Mouse (Mus musculus): ENCODE measurements around the gene Rcc1. TPM values are rescaled to one million over a fixed set of nuclear protein-coding genes. Genes with fewer than 3 reads are reported as not detected.

Gene Rcc1
- total and polyA plus RNA-seq, 2 experiments from 2014 or later: 18.6 to 20.6 TPM

DNA sequence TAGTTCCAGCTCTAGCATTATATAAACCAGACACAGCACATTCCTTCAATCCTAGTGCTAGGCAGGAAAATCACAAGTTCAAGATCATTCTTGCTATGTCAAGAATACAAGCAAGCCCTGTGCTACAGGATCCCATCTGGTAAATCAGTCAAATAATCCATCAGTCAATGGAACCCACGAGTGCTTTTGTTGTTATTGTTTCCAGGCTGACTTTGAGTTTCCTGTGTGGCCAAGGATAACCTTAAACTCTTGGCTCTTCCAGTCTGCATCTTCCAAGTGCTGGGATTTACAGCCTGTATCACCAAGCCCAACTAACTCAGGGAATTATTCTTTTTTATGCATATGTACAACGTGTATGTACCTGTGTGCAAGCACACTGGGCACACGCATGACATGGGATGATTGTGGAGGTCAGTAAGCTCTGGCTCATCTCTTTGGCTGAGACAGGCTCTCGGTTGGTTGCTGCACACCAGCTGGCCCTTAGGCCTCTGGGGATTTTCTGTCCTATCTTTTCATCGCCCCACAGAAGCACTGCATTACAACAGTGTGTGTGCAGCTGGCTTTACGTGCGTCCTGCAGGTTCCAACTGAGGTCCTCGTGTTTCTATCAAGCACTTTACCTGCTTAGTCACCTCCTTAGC, 32.5 kb upstream of the Rcc1 start:
- no peak overlapping the region for H3K9ac ChIP-seq (replicated peaks; ENCODE audit: low read depth, low read length)
- no peak for DNase-seq (ENCODE audit: low spot score)
- no peak overlapping the region for H3K4me3 ChIP-seq (ENCODE audit: low read depth, low read length)
- H3K4me1 ChIP-seq (ENCODE audit: control insufficient read depth, insufficient read depth): peaks cover 4% of the 10 kb centered on the region; the same call in 1 of the 2 replicates
- TF ChIP-seq CTCF (IDR thresholded peaks at IDR 0.05; ENCODE audit: low read depth): no peak
- TF ChIP-seq EP300 (IDR thresholded peaks at IDR 0.05; ENCODE audit: low read depth): no peak
- H3K27ac ChIP-seq (ENCODE audit: low read depth): peak overlapping the region; percentile 4; the same call in 1 of the 2 replicates
- H3K4me2 ChIP-seq (ENCODE audit: low read depth, low read length): no peak overlapping the region
- H3K36me3 ChIP-seq (replicated peaks; ENCODE audit: control insufficient read depth, insufficient read depth, low read length): peaks cover 8% of the 10 kb centered on the region; the same call in 1 of the 2 replicates
- ATAC-seq (ENCODE audit: insufficient read depth, low read depth): no peak
- H3K27me3 ChIP-seq (ENCODE audit: control insufficient read depth, insufficient read depth, low read length): no peaks in the 10 kb centered on the region
- 52% methylated on average over 8 of the region's 8 CpGs for WGBS
- no peaks in the 10 kb centered on the region for H3K9me3 ChIP-seq (replicated peaks; ENCODE audit: control insufficient read depth, low read length)

DNA sequence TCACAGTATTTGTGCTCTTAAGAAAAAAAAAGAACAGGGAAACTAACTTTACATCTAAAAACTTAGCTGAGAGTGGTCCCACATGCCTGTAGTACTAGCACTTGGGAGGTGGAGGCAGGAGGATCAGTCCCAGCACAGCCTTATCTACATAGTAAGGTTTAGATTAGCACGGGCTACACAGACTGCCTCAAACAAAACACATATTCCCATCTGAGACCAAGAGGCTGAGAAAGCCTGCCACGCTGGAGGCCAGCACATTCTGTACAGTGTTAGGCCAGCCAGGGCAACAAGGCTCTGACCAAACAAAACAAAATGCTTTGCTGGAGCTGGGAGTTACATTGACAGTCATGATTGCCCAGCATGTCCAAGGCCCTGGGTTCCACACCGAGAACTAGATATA, 30.1 kb upstream of the Rcc1 start:
- Histone ChIP-seq H3K36me3 (replicated peaks; ENCODE audit: control insufficient read depth, insufficient read depth, low read length) (peaks cover 8% of the 10 kb centered on the region; the same call in 1 of the 2 replicates), H3K9me3 (replicated peaks; ENCODE audit: control insufficient read depth, low read length) (no peaks in the 10 kb centered on the region), H3K4me1 (ENCODE audit: control insufficient read depth, insufficient read depth) (peaks cover 4% of the 10 kb centered on the region; the same call in 1 of the 2 replicates), H3K4me3 (ENCODE audit: low read depth, low read length) (no peak overlapping the region), H3K4me2 (ENCODE audit: low read depth, low read length) (no peak overlapping the region), H3K27ac (ENCODE audit: low read depth) (no peak overlapping the region), H3K27me3 (ENCODE audit: control insufficient read depth, insufficient read depth, low read length) (no peaks in the 10 kb centered on the region), H3K9ac (replicated peaks; ENCODE audit: low read depth, low read length) (no peak overlapping the region)
- 51% methylated on average over 3 of the region's 3 CpGs for WGBS
- DNase-seq (ENCODE audit: low spot score) (no peak), ATAC-seq (ENCODE audit: insufficient read depth, low read depth) (no peak)
- TF ChIP-seq EP300 (IDR thresholded peaks at IDR 0.05; ENCODE audit: low read depth) (no peak), CTCF (IDR thresholded peaks at IDR 0.05; ENCODE audit: low read depth) (no peak)

DNA sequence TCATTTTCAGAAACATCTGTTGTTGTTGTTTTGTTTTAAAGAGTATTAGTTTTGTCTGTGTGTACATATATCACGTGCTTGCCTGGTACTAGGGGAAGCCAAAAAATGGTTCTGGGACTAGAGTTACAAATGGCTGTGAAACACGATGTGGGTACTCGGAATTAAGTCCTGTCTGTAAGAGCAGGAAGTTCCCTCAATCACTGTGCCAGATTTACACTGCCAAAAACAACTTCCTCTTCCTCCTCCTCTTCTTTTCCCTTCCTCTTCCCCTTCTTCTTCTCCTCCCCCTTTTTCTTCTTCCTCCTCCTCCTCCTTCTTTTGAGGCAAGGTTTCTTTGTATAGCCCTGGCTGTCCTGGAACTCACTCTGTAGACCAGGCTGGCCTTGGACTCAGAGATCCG, 28.9 kb upstream of the Rcc1 start:
- WGBS: 71% methylated on average over 4 of the region's 4 CpGs
- ATAC-seq (ENCODE audit: insufficient read depth, low read depth): no peak
- H3K4me2 ChIP-seq (ENCODE audit: low read depth, low read length): no peak overlapping the region

DNA sequence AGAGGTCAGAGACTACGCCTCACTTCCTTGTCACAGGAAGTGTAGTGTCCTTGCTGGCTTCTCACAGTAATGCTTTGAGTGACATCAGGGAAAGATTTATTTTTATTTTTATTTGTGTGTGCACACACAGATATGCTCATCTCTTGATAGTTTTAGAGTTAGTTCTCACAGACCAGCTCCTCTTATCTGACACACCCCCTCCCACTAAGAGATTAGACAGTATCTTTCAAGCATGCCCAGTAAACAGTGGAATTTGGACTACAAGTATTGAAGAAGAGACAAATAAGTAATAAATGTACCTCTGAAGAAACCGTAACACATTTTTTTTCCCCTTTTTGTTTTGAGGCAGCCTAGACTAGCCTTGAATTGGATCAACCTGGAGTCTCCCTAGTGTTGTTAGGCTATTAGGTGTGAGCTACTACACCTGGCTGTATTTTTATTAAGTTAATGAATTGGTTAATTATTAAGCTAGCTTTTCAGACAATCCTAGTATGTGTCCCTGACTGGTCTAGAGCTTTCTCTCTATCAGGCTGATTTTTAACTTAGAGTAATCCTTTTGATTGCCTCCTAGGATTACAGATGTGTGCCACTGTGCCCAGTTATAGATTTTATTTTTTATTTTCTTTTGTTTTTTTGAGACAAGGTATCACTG, 27.7 kb upstream of the Rcc1 start:
- H3K36me3 ChIP-seq (replicated peaks; ENCODE audit: control insufficient read depth, insufficient read depth, low read length): peaks cover 23% of the 10 kb centered on the region
- H3K4me1 ChIP-seq (ENCODE audit: control insufficient read depth, insufficient read depth): no peaks in the 10 kb centered on the region; the same call in 1 of the 2 replicates
- H3K9me3 ChIP-seq (replicated peaks; ENCODE audit: control insufficient read depth, low read length): no peaks in the 10 kb centered on the region
- H3K27ac ChIP-seq (ENCODE audit: low read depth): no peak overlapping the region
- no peak overlapping the region for H3K9ac ChIP-seq (replicated peaks; ENCODE audit: low read depth, low read length)
- DNase-seq (ENCODE audit: low spot score): no peak
- no peaks in the 10 kb centered on the region for H3K27me3 ChIP-seq (ENCODE audit: control insufficient read depth, insufficient read depth, low read length)
- WGBS: 94% methylated on average over 2 of the region's 2 CpGs
- TF ChIP-seq EP300 (IDR thresholded peaks at IDR 0.05; ENCODE audit: low read depth) (no peak), CTCF (IDR thresholded peaks at IDR 0.05; ENCODE audit: low read depth) (no peak)
- ATAC-seq (ENCODE audit: insufficient read depth, low read depth): no peak
- no peak overlapping the region for H3K4me3 ChIP-seq (ENCODE audit: low read depth, low read length)
- no peak overlapping the region for H3K4me2 ChIP-seq (ENCODE audit: low read depth, low read length)

More for the DNA sequence above, 28.9 kb upstream of the Rcc1 start:
- peaks cover 4% of the 10 kb centered on the region; the same call in 1 of the 2 replicates for H3K4me1 ChIP-seq (ENCODE audit: control insufficient read depth, insufficient read depth)
- no peak overlapping the region for H3K9ac ChIP-seq (replicated peaks; ENCODE audit: low read depth, low read length)
- no peak for DNase-seq (ENCODE audit: low spot score)
- peaks cover 19% of the 10 kb centered on the region for H3K36me3 ChIP-seq (replicated peaks; ENCODE audit: control insufficient read depth, insufficient read depth, low read length)
- H3K4me3 ChIP-seq (ENCODE audit: low read depth, low read length): no peak overlapping the region
- TF ChIP-seq CTCF (IDR thresholded peaks at IDR 0.05; ENCODE audit: low read depth): no peak
- no peak for TF ChIP-seq EP300 (IDR thresholded peaks at IDR 0.05; ENCODE audit: low read depth)
- H3K9me3 ChIP-seq (replicated peaks; ENCODE audit: control insufficient read depth, low read length): no peaks in the 10 kb centered on the region
- no peaks in the 10 kb centered on the region for H3K27me3 ChIP-seq (ENCODE audit: control insufficient read depth, insufficient read depth, low read length)
- no peak overlapping the region for H3K27ac ChIP-seq (ENCODE audit: low read depth)

DNA sequence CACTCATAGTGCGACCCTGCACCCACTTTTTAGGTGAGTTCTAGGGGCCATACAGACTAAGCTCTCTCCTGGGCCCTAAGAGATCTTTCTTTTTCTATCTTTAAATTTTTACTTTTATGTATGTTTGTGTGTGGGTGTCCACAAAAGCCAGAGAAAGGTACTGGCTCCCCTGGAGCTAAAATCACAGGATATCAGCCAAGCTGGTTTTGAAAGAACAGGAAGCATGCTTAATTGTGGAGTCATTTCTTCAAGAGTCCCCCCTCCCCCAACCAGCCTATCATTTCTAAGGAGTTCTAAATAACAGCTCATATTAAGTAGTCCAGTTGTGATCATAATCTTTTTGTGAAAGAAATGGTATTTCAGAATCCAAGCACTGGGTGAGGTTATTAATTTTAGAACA, 20.4 kb upstream of the Rcc1 start:
- Histone ChIP-seq H3K4me3 (ENCODE audit: low read depth, low read length) (no peak overlapping the region), H3K4me2 (ENCODE audit: low read depth, low read length) (no peak overlapping the region), H3K27me3 (ENCODE audit: control insufficient read depth, insufficient read depth, low read length) (no peaks in the 10 kb centered on the region), H3K9me3 (replicated peaks; ENCODE audit: control insufficient read depth, low read length) (no peaks in the 10 kb centered on the region), H3K36me3 (replicated peaks; ENCODE audit: control insufficient read depth, insufficient read depth, low read length) (peaks cover 74% of the 10 kb centered on the region), H3K4me1 (ENCODE audit: control insufficient read depth, insufficient read depth) (no peaks in the 10 kb centered on the region), H3K9ac (replicated peaks; ENCODE audit: low read depth, low read length) (no peak overlapping the region), H3K27ac (ENCODE audit: low read depth) (no peak overlapping the region)
- DNase-seq (ENCODE audit: low spot score) (no peak), ATAC-seq (ENCODE audit: insufficient read depth, low read depth) (no peak)
- TF ChIP-seq EP300 (IDR thresholded peaks at IDR 0.05; ENCODE audit: low read depth): no peak
- no peak for TF ChIP-seq CTCF (IDR thresholded peaks at IDR 0.05; ENCODE audit: low read depth)
- 90% methylated on average over 1 of the region's 1 CpGs for WGBS

Measured in heart, postnatal 0 days (tissue).